Mouse (Mus musculus) limb, embryonic 12.5 days (tissue): ENCODE measurements around the gene Fam155a. TPM values are rescaled to one million over a fixed set of nuclear protein-coding genes. Genes with fewer than 3 reads are reported as not detected.
A peak's percentile ranks its signal among the peaks of the same experiment; 100 is the strongest.
"Not testable (repeated sequence)": the region's sequence is repeated elsewhere in the genome, so short reads cannot be mapped to it uniquely, and the experiment has no call there.

Source experiments
- ATAC-seq: fragments of 200-750 bp; cut with Nextera tagmentation; 2 replicates; pipeline ENCODE4 v1.8.0; 2017; ENCODE audit warnings: low read depth, moderate TSS enrichment; ENCODE audit not compliant: insufficient number of reproducible peaks, insufficient read depth, low FRiP score, low TSS enrichment
- H3K27ac ChIP-seq: fragments of 300-500 bp; sonication (generic); 2 replicates; pipeline ENCODE4 v1.5.1; 2016; ENCODE audit warnings: mild to moderate bottlenecking, moderate library complexity
- H3K27me3 ChIP-seq: fragments of 300-500 bp; sonication (generic); 2 replicates; pipeline ENCODE4 v1.6.1; 2016; ENCODE audit warnings: mild to moderate bottlenecking, moderate library complexity
- H3K36me3 ChIP-seq: fragments of 300-500 bp; sonication (generic); 2 replicates; pipeline ENCODE4 v1.6.1; 2016; ENCODE audit warnings: mild to moderate bottlenecking, moderate library complexity
- H3K4me1 ChIP-seq: fragments of 300-500 bp; sonication (generic); replicated peaks from 2 replicates; pipeline ENCODE4 v1.6.1; 2016
- H3K4me2 ChIP-seq: fragments of 300-500 bp; sonication (generic); 2 replicates; pipeline ENCODE4 v1.6.1; 2016; ENCODE audit warnings: mild to moderate bottlenecking, moderate library complexity
- H3K4me3 ChIP-seq: fragments of 300-500 bp; sonication (generic); replicated peaks from 2 replicates; pipeline ENCODE4 v1.5.1; 2016; ENCODE audit warnings: mild to moderate bottlenecking
- H3K9ac ChIP-seq: fragments of 300-500 bp; sonication (generic); replicated peaks from 2 replicates; pipeline ENCODE4 v1.6.1; 2016; ENCODE audit warnings: mild to moderate bottlenecking, moderate library complexity
- H3K9me3 ChIP-seq: fragments of 300-500 bp; sonication (generic); 2 replicates; pipeline ENCODE4 v1.6.1; 2016; ENCODE audit warnings: mild to moderate bottlenecking, moderate library complexity
- WGBS: fragments of 180-500 bp; shearing (Covaris S2); methylation state at CpG from one replicate; pipeline ENCODE4 v1.1.7; 2016; 5-methylcytosine and 5-hydroxymethylcytosine counted together
- polyA plus RNA-seq: library from polyadenylated mRNA; unstranded; fragments of >200 nt; fragmentation: Nextera tagmentation; extraction: Ambion mirVana; gene quantifications from 2 replicates; pipeline ENCODE4 v1.2.1, GENCODE M21; 2016

Fam155a gene
- polyA plus RNA-seq, 1 experiment from 2014 or later: 0.99 TPM

DNA sequence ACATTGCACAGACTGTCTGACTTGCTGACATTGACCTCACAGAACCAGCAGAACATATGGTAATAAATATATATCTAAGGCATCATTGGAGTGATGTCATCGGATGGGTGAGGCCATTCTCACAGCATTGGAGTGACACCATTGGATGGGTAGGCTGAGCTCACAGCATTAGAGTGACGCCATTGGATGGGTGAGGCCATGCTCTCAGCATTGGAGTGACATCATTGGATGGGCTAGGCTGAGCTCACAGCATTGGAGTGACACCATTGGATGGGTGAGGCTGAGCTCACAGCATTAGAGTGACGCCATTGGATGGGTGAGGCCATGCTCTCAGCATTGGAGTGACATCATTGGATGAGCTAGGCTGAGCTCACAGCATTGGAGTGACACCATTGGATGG lies 110.9 kb downstream of the Fam155a start:
- not testable (repeated sequence) for ATAC-seq, H3K9ac ChIP-seq, H3K4me2 ChIP-seq, H3K36me3 ChIP-seq, H3K9me3 ChIP-seq, H3K4me3 ChIP-seq, H3K4me1 ChIP-seq, H3K27ac ChIP-seq, H3K27me3 ChIP-seq
- 87% methylated on average over 3 of the region's 3 CpGs for WGBS

DNA sequence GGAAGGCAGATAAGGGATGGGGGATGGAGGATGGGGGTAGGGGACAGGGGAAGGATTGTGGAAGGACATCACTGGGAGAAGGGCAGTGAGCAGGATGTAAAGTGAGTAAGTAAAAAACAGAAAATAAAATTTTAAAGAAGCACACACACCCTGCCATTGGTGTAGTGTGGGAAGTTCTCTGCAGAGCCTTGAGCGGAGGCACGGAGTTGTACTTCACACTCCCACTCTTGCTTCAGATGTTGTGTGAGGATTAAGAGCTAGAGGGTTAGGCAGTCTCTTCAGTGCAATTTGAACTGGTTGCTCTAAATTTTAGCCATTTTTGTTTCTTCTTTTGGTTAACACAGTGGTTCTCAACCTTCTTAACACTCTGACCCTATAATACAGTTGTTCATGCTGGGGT lies 114.1 kb downstream of the Fam155a start:
- no peaks in the 10 kb centered on the region for H3K36me3 ChIP-seq
- H3K27ac ChIP-seq: no peak overlapping the region
- no peak overlapping the region for H3K4me2 ChIP-seq
- H3K4me3 ChIP-seq: no peak overlapping the region
- no peaks in the 10 kb centered on the region for H3K9me3 ChIP-seq
- no peaks in the 10 kb centered on the region for H3K27me3 ChIP-seq
- H3K9ac ChIP-seq: no peak overlapping the region
- 83% methylated on average over 2 of the region's 2 CpGs for WGBS
- ATAC-seq: no peak
- no peaks in the 10 kb centered on the region for H3K4me1 ChIP-seq

DNA sequence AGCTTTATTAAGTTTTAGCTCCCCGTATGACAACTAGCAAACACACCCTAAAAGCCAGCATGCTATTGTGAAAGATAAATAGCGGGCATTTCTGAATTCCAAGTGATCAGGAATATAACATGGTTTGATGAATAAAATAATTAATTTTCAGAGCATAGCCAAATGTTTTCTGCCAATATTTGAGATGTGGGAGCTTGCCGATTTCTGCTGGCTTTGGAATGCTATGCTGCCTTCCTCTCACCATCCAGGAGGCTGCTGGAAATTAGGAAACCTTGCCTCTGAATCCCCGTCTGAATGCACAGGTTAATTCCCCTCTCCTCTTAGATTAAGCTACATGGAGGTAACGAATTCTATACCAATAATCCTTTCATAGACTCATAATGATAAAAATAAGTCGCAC lies 116.1 kb downstream of the Fam155a start:
- no peak for ATAC-seq
- 82% methylated on average over 6 of the region's 6 CpGs for WGBS
- Histone ChIP-seq H3K4me1 (no peaks in the 10 kb centered on the region), H3K4me3 (no peak overlapping the region), H3K4me2 (no peak overlapping the region), H3K36me3 (no peaks in the 10 kb centered on the region), H3K9me3 (no peaks in the 10 kb centered on the region), H3K9ac (no peak overlapping the region), H3K27me3 (no peaks in the 10 kb centered on the region), H3K27ac (no peak overlapping the region)

DNA sequence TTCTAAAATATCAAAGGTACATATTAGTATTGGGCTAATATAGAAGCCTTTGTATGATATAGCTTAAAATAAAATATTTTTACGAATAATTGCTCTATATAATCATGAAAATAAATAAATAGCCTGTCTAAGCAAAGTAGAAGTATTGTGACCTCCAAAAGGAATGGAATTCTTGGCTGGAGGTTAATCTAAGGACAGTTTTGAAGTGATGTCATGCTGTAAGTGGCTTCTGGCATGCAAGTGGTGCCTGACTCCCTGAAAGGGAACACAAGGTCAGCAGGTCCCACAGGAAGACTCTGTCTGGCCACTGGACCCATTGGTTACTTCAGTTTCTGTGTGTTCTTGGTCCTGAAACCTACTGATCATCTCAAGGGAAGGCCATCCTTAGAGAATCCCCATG lies 117.3 kb downstream of the Fam155a start:
- Histone ChIP-seq H3K4me1 (no peaks in the 10 kb centered on the region), H3K27me3 (no peaks in the 10 kb centered on the region), H3K36me3 (no peaks in the 10 kb centered on the region), H3K4me3 (no peak overlapping the region), H3K27ac (no peak overlapping the region), H3K4me2 (no peak overlapping the region), H3K9ac (no peak overlapping the region), H3K9me3 (no peaks in the 10 kb centered on the region)
- 44% methylated on average over 1 of the region's 1 CpGs for WGBS
- no peak for ATAC-seq

DNA sequence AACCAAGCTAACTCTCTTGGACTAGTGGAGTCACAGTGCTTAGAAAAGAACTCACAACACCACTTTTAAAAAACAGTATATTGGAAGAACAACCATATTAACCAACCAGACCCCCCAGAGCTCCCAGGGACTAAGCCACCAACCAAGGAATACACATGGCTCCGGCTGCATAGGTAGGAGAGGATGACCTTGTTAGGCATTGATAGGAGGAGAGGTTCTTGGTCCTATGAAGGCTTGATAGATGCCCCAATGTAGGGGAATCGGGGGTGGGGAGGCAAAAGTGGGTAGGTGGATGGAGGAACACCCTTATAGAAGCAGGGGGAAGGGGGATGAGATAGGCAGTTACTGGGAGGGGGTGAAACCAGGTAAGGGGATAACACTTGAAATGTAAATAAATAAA lies 132.8 kb downstream of the Fam155a start:
- WGBS: 89% methylated on average over 2 of the region's 2 CpGs

DNA sequence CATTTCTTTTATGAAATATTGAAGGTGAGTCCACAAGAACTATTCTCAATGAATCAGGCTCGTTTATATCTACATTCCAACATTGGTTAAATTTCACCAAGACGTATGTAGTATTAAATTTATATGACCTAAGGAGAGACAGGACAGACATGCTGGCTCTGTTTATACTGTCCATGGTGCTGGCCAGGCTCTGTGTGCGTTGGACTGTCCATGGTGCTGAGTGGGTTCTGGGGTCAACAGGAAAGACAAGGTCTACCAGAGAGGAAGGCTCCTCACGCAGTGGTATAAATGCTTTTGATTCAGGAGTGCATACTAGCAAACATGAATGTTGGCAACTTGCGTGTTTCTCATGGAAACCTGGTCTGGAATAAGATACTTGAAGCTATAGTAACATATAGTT lies 135.7 kb downstream of the Fam155a start:
- Histone ChIP-seq H3K4me1 (no peaks in the 10 kb centered on the region), H3K36me3 (no peaks in the 10 kb centered on the region), H3K27me3 (no peaks in the 10 kb centered on the region), H3K4me3 (no peak overlapping the region), H3K9me3 (no peaks in the 10 kb centered on the region), H3K4me2 (no peak overlapping the region), H3K9ac (no peak overlapping the region), H3K27ac (no peak overlapping the region)
- WGBS: 66% methylated on average over 5 of the region's 5 CpGs
- ATAC-seq: no peak; the same call in 1 of the 2 replicates

More for the DNA sequence above, 132.8 kb downstream of the Fam155a start:
- H3K9ac ChIP-seq: no peak overlapping the region
- H3K9me3 ChIP-seq: no peaks in the 10 kb centered on the region
- H3K4me2 ChIP-seq: no peak overlapping the region
- H3K27me3 ChIP-seq: no peaks in the 10 kb centered on the region
- no peaks in the 10 kb centered on the region for H3K4me1 ChIP-seq
- no peak for ATAC-seq
- no peaks in the 10 kb centered on the region for H3K36me3 ChIP-seq
- no peak overlapping the region for H3K4me3 ChIP-seq
- no peak overlapping the region for H3K27ac ChIP-seq

DNA sequence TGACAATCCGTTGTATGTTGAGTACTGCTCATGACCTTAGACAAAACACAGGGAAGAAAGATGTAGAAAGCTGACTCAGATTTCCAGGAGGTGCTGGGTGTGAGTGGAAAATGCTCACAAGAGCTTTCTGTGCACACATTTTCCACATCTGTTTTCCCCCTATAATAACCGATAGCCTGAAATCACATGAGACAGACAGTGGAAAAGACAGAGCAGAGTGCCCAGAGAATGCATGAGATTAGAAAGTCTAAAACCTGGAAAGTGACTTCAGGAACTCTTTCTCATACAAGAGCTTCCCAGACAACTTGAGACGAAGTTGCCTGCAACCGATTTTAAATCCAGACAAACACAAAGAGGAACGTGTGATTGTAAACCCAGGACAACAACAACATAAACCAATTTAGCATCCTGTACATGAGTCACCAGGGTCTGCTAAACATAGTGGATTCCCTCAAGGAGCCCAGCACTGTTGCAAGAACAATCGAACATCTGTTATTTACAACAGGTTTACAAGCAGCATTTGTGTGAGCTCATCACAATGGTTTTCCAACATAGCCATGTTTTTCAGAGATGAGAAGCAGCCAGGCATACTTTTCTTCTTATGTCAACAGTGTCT lies 163.8 kb downstream of the Fam155a start:
- 66% methylated on average over 6 of the region's 6 CpGs for WGBS

DNA sequence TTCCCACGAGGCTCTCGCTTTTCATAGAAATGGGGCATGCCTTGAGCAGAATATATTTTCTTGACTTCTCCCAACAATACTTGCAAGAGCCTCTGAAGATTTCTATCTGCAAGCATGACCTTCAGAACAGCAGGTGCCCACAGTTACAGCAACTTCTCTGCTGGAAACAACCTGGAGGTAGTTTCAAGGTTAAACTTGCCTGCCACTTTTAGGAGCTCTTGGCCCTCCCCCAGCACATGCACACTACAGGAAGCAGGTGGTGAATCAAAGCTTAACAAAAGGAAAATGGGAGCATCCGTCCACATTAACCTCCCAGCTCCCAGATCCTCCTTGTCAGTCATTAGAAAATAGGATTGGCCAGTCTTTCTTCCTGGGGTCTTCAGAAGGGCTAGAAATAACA lies 175.0 kb downstream of the Fam155a start:
- H3K36me3 ChIP-seq: no peaks in the 10 kb centered on the region
- 73% methylated on average over 3 of the region's 3 CpGs for whole genome bisulfite sequencing
- no peak overlapping the region for H3K27ac ChIP-seq
- no peak overlapping the region for H3K4me2 ChIP-seq
- H3K9me3 ChIP-seq: no peaks in the 10 kb centered on the region
- no peaks in the 10 kb centered on the region for H3K27me3 ChIP-seq
- no peaks in the 10 kb centered on the region for H3K4me1 ChIP-seq
- ATAC-seq: no peak
- H3K4me3 ChIP-seq: no peak overlapping the region
- no peak overlapping the region for H3K9ac ChIP-seq

More for the DNA sequence above, 163.8 kb downstream of the Fam155a start:
- Histone ChIP-seq H3K4me1 (no peaks in the 10 kb centered on the region), H3K4me2 (no peak overlapping the region), H3K27ac (0 out of 2 replicates have a peak overlapping the region, but pooled peaks have one; percentile 23), H3K9ac (no peak overlapping the region), H3K27me3 (no peaks in the 10 kb centered on the region), H3K9me3 (no peaks in the 10 kb centered on the region), H3K36me3 (no peaks in the 10 kb centered on the region), H3K4me3 (no peak overlapping the region)
- ATAC-seq: no peak

DNA sequence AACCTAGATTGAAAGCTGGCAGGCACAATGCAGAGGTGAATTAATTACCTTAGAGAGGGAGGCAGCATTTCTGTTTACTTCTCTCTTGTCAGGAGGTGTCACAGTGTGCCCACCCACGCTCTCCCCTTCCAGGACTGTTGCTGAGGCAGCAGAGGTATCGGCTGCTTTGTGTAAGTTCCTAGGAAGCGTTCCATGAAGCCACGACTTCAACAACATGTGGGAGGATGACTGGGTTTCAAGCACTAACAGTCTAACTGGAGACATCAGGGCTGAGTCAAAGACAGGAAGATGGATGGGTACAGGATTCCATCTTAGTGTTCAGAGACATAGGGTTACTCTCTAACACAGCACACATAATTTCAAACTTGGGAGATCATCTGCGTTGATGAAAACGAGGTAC lies 189.1 kb downstream of the Fam155a start:
- H3K4me1 ChIP-seq: no peaks in the 10 kb centered on the region
- H3K27me3 ChIP-seq: no peaks in the 10 kb centered on the region
- no peak overlapping the region for H3K4me3 ChIP-seq
- no peak overlapping the region for H3K9ac ChIP-seq
- 67% methylated on average over 6 of the region's 6 CpGs for WGBS
- H3K9me3 ChIP-seq: no peaks in the 10 kb centered on the region
- H3K4me2 ChIP-seq: no peak overlapping the region
- no peaks in the 10 kb centered on the region for H3K36me3 ChIP-seq
- no peak for ATAC-seq
- H3K27ac ChIP-seq: no peak overlapping the region

DNA sequence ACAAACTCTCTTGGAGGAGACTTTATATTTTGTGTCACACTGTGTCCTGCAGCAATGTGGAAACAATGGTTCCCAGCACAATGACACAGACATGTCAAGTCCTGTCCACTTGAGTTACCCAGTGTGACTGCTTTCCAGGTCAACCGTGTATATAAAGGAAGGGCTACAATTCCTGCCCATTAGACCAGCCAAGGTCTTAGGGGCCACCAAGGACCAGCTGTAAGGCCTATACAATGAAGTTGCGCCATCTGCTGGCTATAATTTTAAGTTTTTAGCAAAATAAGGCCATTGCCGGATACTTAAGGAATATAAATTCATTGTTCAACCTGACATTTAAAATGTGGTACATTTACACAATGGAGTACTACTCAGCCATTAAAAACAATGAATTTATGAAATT lies 190.8 kb downstream of the Fam155a start:
- H3K36me3 ChIP-seq: no peaks in the 10 kb centered on the region
- H3K4me3 ChIP-seq: no peak overlapping the region
- no peaks in the 10 kb centered on the region for H3K4me1 ChIP-seq
- H3K4me2 ChIP-seq: no peak overlapping the region
- no peaks in the 10 kb centered on the region for H3K9me3 ChIP-seq
- no peak overlapping the region for H3K27ac ChIP-seq
- 21% methylated on average over 3 of the region's 3 CpGs for WGBS
- no peak for ATAC-seq
- no peaks in the 10 kb centered on the region for H3K27me3 ChIP-seq
- H3K9ac ChIP-seq: no peak overlapping the region

DNA sequence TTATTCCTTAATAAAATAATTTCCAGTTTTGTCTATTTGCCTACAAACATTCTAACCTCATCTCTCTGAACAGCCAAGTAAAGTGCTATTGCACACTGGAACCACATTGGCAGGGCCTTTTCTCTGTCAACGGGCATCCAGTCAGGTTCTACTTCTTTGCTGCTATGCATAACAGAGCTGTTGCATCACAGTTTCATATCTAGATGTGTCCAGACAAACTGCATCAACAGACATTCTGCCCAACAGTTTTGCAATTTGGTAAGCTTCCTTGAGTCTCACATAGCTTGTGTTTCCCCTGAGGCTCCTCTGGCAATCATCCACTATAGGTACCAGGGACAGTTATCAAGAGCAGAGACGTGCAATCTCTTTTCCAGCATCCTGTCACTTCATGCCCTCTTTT lies 199.0 kb downstream of the Fam155a start:
- H3K4me3 ChIP-seq: no peak overlapping the region
- no peak overlapping the region for H3K27ac ChIP-seq
- WGBS: 77% methylated on average over 2 of the region's 2 CpGs
- no peak overlapping the region for H3K9ac ChIP-seq
- H3K36me3 ChIP-seq: no peaks in the 10 kb centered on the region
- no peak overlapping the region for H3K4me2 ChIP-seq
- H3K27me3 ChIP-seq: no peaks in the 10 kb centered on the region
- no peak for ATAC-seq
- no peaks in the 10 kb centered on the region for H3K9me3 ChIP-seq
- no peaks in the 10 kb centered on the region for H3K4me1 ChIP-seq

DNA sequence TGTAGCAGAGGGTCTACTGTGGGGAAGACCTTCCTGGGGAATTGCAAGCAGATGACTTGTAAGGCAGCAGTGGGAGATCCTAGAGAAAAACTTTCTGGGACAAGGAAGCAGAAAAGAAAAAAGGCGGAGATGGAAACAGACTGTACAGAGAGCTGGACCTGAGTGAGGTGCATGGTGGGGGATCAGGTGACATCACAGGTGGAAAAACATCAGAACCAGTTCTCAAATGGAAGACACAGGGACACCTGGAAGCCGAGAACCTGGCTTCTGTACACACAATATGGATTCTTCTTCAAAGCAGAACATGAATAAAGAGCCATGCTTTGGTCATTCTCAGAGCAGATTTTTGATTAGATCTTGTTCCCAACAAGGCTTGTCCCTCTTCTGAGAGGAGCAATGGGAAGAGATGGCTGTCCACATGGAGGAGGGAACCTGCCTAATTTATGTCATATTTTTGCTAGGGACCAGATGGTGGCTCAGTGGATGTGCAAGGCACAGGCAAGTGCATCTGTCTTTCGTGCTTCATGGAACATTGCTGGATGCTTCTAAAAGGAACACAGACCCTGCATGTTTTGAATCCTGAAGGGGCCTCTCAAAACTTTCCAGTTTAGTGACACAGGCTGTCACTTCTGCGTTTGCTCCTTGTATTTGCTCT lies 201.3 kb downstream of the Fam155a start:
- Histone ChIP-seq H3K4me1 (no peaks in the 10 kb centered on the region), H3K9ac (no peak overlapping the region), H3K36me3 (no peaks in the 10 kb centered on the region), H3K27ac (no peak overlapping the region), H3K4me3 (no peak overlapping the region), H3K4me2 (no peak overlapping the region), H3K27me3 (no peaks in the 10 kb centered on the region), H3K9me3 (no peaks in the 10 kb centered on the region)
- 80% methylated on average over 4 of the region's 4 CpGs for WGBS
- no peak for ATAC-seq
